Mouse (Mus musculus): ENCODE measurements around the gene Glrx. TPM values are rescaled to one million over a fixed set of nuclear protein-coding genes. Genes with fewer than 3 reads are reported as not detected.
A peak's percentile ranks its signal among the peaks of the same experiment; 100 is the strongest.
"Not testable (repeated sequence)": the region's sequence is repeated elsewhere in the genome, so short reads cannot be mapped to it uniquely, and the experiment has no call there.

The Glrx gene
- polyA plus RNA-seq, 1 experiment from 2014 or later = 36.5 TPM

DNA sequence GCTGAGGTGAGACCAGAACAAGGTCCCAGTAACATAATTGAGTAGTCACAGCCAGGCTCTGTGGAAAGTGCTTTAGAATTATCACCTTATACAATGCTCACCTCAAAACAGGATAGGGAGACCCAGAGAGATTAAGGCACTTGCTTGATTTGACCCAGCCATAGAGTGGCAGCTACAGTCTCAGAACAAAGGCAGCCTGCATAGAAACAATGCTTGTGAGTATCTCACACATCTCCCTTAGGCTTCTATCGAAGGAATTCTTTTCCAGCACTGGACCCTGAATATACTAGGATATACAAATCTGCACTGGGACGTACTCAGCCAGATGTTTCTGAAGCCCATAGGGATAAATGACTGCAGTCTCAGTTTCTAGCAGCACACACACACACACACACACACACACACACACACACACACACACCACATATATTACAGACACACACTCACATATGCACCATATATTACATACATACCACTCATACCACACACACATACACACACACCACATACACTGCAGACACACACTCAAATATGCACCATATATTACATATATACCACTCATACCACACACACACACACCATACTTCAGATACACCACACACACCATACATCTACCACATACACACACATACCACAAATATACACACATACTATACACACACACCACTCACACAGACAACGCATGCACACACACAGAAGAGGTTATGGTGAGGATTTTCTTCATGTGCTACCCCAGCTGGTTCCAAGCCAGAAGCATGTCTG is 20.5 kb upstream of the Glrx start:
- Histone ChIP-seq H3K4me2 (replicated peaks) (no peak overlapping the region), H3K36me3 (no peaks in the 10 kb centered on the region), H3K27ac (no peak overlapping the region), H3K4me1 (no peaks in the 10 kb centered on the region), H3K4me3 (no peak overlapping the region), H3K9ac (no peak overlapping the region), H3K9me3 (replicated peaks) (no peaks in the 10 kb centered on the region), H3K27me3 (no peaks in the 10 kb centered on the region)
- whole genome bisulfite sequencing = 76% methylated on average over 3 of the region's 3 CpGs
- peak; percentile 16; the same call in 1 of the 2 replicates for ATAC-seq (ENCODE audit: low FRiP score)

DNA sequence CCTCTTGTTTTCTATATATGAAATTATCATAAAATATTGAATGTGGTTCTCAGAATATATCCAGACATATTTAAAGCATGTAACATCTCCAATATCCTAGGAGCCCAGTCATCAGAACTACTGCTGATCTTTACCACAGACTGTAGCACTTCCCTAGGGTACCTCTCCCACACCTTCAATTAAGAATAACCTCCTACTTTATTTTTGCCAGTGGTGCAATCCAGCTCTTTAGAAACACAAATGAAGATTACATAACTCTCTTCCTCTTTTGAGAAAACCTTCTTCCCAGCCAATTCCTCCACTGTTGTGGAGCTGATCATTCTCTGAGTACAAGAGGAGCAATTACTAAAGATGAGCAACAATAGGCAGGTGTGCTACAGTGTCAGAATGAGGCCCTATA is 19.8 kb upstream of the Glrx start:
- no peak for ATAC-seq (ENCODE audit: low FRiP score)
- no peaks in the 10 kb centered on the region for H3K36me3 ChIP-seq
- no peaks in the 10 kb centered on the region for H3K4me1 ChIP-seq
- no peak overlapping the region for H3K27ac ChIP-seq
- no peaks in the 10 kb centered on the region for H3K27me3 ChIP-seq
- no peak overlapping the region for H3K4me3 ChIP-seq
- H3K9me3 ChIP-seq (replicated peaks) = no peaks in the 10 kb centered on the region
- H3K9ac ChIP-seq = no peak overlapping the region
- no peak overlapping the region for H3K4me2 ChIP-seq (replicated peaks)

DNA sequence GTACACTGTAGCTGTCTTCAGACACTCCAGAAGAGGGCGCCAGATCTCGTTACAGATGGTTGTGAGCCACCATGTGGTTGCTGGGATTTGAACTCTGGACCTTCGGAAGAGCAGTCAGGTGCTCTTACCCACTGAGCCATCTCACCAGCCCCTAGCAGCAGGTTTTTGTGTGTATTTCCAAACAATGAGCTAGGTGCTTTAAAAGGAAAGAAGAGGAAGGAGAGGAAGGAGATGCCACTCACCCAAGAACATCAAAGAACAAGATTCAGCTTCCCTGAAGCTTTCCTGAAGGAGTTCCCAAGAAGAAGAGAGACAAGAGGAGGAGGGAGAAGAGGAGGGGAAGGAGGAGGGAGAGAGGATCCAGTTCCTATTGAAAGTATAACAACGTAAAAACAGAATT is 17.3 kb upstream of the Glrx start:
- H3K4me2 ChIP-seq (replicated peaks); ATAC-seq (ENCODE audit: low FRiP score); H3K9me3 ChIP-seq (replicated peaks); H3K4me1 ChIP-seq; H3K27ac ChIP-seq; H3K27me3 ChIP-seq; H3K4me3 ChIP-seq; H3K9ac ChIP-seq; H3K36me3 ChIP-seq: not testable (repeated sequence)
- 90% methylated on average over 4 of the region's 4 CpGs for WGBS

DNA sequence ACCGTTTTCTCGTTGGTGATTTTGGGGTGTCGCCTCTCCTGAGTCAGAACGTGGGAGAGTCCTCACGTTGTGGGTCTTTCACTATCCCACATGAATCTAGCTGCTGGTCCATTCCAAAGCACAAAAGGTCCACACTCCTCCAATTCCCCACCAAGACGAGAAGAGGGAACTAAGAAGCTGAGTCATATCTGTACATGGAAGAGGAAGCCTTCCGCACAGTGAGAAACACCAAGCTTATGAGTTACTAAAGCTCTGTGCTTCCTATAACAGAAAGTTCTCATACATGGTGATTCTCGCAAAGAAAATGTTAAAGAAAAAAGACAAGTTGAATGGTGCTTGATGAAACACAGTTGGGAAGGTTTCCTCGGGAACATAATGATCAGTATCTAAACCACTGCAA is 16.5 kb upstream of the Glrx start:
- Histone ChIP-seq H3K27me3 (no peaks in the 10 kb centered on the region), H3K9ac (no peak overlapping the region), H3K4me3 (no peak overlapping the region), H3K27ac (no peak overlapping the region), H3K4me1 (no peaks in the 10 kb centered on the region), H3K4me2 (replicated peaks) (no peak overlapping the region), H3K36me3 (no peaks in the 10 kb centered on the region), H3K9me3 (replicated peaks) (no peaks in the 10 kb centered on the region)
- ATAC-seq (ENCODE audit: low FRiP score) = no peak
- WGBS = 91% methylated on average over 9 of the region's 9 CpGs

DNA sequence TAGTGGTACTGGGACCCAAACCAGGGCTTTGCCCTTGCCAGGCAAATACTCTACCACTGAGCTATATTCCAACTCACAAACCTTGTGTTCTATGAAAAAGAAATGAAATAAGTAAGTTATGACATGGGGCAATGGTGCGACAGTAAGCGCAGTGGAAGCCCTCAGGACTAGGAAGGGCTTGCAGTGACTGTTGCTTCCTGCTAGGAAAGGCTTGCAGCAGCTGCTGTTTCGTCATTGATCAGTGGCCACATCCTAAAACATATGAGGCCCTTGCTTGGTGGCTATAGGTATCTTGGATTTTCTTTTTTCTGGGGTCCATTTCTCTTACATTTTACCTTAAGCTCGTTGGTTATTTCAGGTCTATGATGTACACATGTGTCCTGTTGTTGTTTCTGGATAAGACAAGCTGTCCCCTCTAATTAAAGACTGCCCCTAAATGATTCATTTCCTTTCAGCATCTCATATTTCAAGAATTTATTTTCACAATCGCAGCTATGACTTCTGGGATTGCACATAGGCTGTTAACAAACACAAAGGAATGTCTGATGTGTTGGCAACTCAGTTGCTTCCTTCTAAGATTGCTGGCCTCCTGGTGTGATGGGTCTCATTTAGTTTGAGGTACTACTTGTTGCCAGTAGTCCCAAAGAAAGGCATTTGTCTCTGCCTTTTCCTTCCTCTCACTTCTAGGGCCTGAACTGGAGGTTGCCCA is 14.9 kb upstream of the Glrx start:
- H3K9me3 ChIP-seq (replicated peaks) = no peaks in the 10 kb centered on the region
- H3K9ac ChIP-seq = no peak overlapping the region
- H3K4me2 ChIP-seq (replicated peaks) = no peak overlapping the region
- H3K27me3 ChIP-seq = no peaks in the 10 kb centered on the region
- no peak for ATAC-seq (ENCODE audit: low FRiP score)
- no peak overlapping the region for H3K4me3 ChIP-seq
- WGBS = 86% methylated on average over 5 of the region's 5 CpGs
- H3K36me3 ChIP-seq = no peaks in the 10 kb centered on the region
- H3K27ac ChIP-seq = no peak overlapping the region
- no peaks in the 10 kb centered on the region for H3K4me1 ChIP-seq

DNA sequence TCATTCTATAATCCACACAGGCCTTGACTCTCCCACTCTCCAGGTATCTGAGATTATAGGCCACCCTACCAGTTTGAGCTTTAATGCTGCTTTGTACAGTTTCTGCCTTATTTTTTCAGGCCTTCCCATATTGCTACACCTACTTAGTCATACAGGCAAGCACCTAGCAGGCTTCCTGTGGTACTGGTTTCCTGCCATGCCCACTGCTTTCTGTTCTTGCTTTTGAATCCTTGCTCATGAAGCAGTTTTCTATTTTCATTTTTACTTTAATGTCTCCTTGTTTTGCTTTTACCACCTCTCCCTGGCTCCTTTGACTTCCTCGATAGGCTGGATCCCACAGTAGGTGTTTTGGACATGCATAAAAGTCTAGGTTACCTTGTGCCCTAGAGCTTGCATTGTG is 14.3 kb upstream of the Glrx start:
- Histone ChIP-seq H3K9ac (no peak overlapping the region), H3K36me3 (no peaks in the 10 kb centered on the region), H3K4me3 (no peak overlapping the region), H3K9me3 (replicated peaks) (no peaks in the 10 kb centered on the region), H3K4me2 (replicated peaks) (no peak overlapping the region), H3K27ac (no peak overlapping the region), H3K27me3 (no peaks in the 10 kb centered on the region), H3K4me1 (no peaks in the 10 kb centered on the region)
- no peak for ATAC-seq (ENCODE audit: low FRiP score)
- 94% methylated on average over 1 of the region's 1 CpGs for WGBS

DNA sequence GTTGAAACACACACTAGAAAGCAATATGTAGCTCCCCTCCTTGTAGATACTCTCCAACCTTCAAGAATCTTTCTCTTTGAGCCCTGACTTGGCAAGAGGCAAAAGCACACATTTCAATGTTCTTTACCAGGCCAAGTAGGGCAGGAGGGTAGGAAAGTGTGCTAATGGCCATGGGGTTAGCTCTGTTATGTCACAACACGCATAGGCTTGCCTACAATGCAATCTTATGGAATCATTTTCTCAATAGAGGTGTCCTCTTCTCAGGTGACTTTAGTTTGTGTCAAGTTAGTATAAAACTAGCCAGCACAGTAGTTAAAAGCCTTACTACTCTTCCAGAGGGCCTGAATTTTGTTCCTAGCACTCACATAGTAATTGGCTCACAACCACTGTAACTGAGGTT is 9.0 kb upstream of the Glrx start:
- no peaks in the 10 kb centered on the region for H3K27me3 ChIP-seq
- WGBS = 90% methylated on average over 1 of the region's 1 CpGs

DNA sequence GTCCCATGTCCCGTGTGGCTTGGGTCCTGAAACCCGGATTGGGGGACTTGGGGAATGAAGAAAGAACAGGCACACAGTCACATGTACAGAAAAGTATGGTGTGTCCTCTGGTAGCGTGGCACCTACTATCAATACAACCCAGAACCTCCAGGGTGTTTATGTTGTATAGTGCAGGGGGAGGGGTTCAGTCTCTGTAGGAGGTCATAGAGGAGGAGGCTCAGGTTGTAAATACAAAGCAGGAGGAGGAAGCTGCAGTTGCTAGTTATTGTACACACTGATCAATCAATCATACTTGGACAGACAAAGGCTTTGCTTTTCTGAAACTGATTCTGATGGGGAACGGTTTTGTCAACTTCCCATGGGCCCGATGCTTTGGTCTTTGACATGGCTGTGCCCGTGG is 8.0 kb upstream of the Glrx start:
- Histone ChIP-seq H3K36me3 (no peaks in the 10 kb centered on the region), H3K9ac (no peak overlapping the region), H3K4me1 (no peaks in the 10 kb centered on the region), H3K4me3 (no peak overlapping the region), H3K4me2 (replicated peaks) (no peak overlapping the region), H3K27me3 (no peaks in the 10 kb centered on the region), H3K9me3 (replicated peaks) (no peaks in the 10 kb centered on the region), H3K27ac (no peak overlapping the region)
- WGBS = 81% methylated on average over 6 of the region's 6 CpGs
- ATAC-seq (ENCODE audit: low FRiP score) = no peak

More for the DNA sequence above, 9.0 kb upstream of the Glrx start:
- H3K9me3 ChIP-seq (replicated peaks) = no peaks in the 10 kb centered on the region
- no peaks in the 10 kb centered on the region for H3K4me1 ChIP-seq
- no peak overlapping the region for H3K9ac ChIP-seq
- ATAC-seq (ENCODE audit: low FRiP score) = no peak
- H3K36me3 ChIP-seq = no peaks in the 10 kb centered on the region
- no peak overlapping the region for H3K27ac ChIP-seq
- H3K4me3 ChIP-seq = no peak overlapping the region
- no peak overlapping the region for H3K4me2 ChIP-seq (replicated peaks)

DNA sequence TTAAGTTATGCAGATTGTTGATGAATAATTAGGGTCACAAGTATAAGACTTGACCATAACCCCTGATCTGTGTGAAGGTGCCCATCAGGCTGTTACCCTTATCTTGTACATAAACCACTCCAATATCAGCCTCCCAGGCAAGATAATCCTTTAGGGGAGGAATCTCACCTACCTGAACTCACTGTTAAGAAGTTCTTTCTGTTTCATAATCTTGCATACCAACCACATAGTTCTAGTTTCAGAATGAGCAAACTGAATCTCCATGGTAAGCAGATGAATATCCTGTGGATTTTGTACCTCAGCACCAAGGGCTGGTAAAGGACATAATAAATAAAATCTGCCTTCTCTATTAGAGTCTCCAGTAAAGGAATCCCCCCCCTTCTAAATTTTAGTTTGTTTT is 7.0 kb upstream of the Glrx start:
- H3K9me3 ChIP-seq (replicated peaks) = no peaks in the 10 kb centered on the region
- no peaks in the 10 kb centered on the region for H3K36me3 ChIP-seq
- H3K27me3 ChIP-seq = no peaks in the 10 kb centered on the region
- no peak overlapping the region for H3K27ac ChIP-seq
- H3K9ac ChIP-seq = no peak overlapping the region
- no peak overlapping the region for H3K4me3 ChIP-seq
- H3K4me1 ChIP-seq = no peaks in the 10 kb centered on the region
- ATAC-seq (ENCODE audit: low FRiP score) = no peak
- no peak overlapping the region for H3K4me2 ChIP-seq (replicated peaks)

DNA sequence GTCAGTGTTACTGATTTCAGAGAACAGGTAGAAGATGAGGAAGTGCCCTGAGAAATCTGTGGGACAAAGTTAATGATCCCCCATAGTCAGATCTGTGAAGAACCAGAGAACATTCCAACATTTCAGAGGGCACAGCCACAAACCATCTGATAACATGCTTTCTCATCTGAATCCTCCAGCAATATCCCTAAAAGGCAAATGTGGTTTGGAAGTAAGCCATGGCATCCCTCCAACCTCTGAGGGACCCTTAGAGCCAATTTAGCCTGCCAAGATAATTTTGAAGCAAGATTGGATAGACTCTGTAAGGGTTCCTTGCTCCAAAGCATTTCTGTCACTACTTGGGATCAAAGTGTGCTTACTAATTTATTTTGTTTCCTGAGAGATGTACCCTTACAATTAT is 6.2 kb upstream of the Glrx start:
- no peaks in the 10 kb centered on the region for H3K36me3 ChIP-seq
- H3K4me3 ChIP-seq = no peak overlapping the region
- no peak overlapping the region for H3K9ac ChIP-seq
- no peaks in the 10 kb centered on the region for H3K9me3 ChIP-seq (replicated peaks)
- no peaks in the 10 kb centered on the region for H3K27me3 ChIP-seq
- no peak for ATAC-seq (ENCODE audit: low FRiP score)
- H3K27ac ChIP-seq = no peak overlapping the region
- no peaks in the 10 kb centered on the region for H3K4me1 ChIP-seq
- H3K4me2 ChIP-seq (replicated peaks) = no peak overlapping the region

DNA sequence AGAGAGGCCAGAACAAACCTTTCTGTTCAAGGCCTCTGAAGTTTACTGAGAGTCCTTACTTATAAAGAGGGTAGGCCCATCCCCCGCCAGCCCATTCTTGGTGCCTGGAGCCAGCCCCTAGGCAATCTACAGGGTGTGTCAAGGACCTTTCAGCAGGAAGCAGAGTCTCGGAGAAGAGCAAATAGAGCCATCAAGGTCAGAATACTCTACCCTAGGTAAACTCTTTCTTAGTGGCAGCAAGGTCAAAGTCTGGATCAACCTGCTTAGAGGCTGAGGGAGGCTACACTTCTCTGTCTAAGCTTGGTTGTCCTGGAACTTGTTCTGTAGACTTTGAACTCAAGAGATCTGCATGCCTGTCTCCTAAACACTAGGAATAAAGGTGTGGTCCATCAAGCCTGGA is 4.2 kb upstream of the Glrx start:
- peaks cover 8% of the 10 kb centered on the region for H3K4me1 ChIP-seq
- WGBS = 88% methylated on average over 2 of the region's 2 CpGs
- H3K36me3 ChIP-seq = no peaks in the 10 kb centered on the region
- no peak overlapping the region for H3K9ac ChIP-seq
- H3K4me2 ChIP-seq (replicated peaks) = no peak overlapping the region
- H3K27me3 ChIP-seq = no peaks in the 10 kb centered on the region
- no peaks in the 10 kb centered on the region for H3K9me3 ChIP-seq (replicated peaks)
- no peak overlapping the region for H3K27ac ChIP-seq
- no peak overlapping the region for H3K4me3 ChIP-seq
- ATAC-seq (ENCODE audit: low FRiP score) = no peak

DNA sequence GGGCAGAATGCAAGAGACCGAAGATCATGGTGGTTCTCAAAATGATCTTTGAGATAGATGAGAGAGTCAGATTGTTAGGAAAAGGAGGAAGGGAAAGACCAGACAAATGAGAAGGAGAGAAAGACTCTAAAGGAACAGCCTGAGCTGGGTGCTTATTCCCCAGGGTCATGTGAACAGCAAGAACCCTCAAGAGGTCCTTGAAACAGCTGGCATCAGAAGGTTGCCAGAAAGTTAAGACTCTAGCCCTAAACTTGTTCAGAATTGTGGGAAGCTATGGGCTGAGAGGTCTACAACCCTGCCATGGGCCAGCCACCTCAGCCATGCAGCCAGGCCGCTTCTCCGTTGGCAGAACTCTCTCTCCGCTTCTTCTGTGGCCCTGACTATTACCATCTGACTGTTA is 1.2 kb upstream of the Glrx start:
- H3K4me1 ChIP-seq = peaks cover 29% of the 10 kb centered on the region
- no peak overlapping the region for H3K27ac ChIP-seq
- ATAC-seq (ENCODE audit: low FRiP score) = no peak
- H3K36me3 ChIP-seq = no peaks in the 10 kb centered on the region
- no peak overlapping the region for H3K4me2 ChIP-seq (replicated peaks)
- H3K9me3 ChIP-seq (replicated peaks) = no peaks in the 10 kb centered on the region
- H3K4me3 ChIP-seq = no peak overlapping the region
- WGBS = 97% methylated on average over 4 of the region's 4 CpGs
- H3K9ac ChIP-seq = no peak overlapping the region
- no peaks in the 10 kb centered on the region for H3K27me3 ChIP-seq

DNA sequence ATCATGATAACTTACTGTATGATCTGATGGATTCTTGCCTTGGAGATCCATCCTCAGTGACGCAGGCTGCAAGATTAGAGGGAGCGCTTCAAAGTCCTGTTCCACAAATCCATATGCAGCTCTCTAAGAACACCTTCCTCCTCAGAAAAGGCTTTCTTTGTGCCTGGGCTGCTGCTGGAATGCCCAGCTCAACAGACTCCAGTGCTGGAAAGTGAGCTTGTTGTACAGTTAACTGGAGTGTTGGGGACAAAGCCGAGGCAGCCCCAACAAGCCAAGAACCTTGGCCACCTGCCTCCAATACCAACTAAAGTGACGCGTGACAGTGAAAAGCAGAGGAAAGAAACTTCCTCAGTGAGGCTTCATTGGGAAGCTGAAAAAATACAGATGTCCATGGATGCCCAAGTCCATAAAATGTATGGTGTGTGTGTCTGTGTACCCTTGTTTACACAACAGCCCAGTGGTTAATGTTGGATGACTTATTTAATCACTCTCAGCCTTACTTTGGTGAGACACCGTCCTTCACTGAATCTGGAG is 1.2 kb downstream of the Glrx start:
- Histone ChIP-seq H3K9me3 (replicated peaks) (no peaks in the 10 kb centered on the region), H3K27me3 (no peaks in the 10 kb centered on the region), H3K4me1 (peaks cover 29% of the 10 kb centered on the region), H3K27ac (peak overlapping the region; percentile 76; the same call in 1 of the 2 replicates), H3K4me2 (replicated peaks) (peak overlapping the region; percentile 73), H3K4me3 (peak overlapping the region; percentile 50), H3K36me3 (no peaks in the 10 kb centered on the region), H3K9ac (peak overlapping the region; percentile 57)
- 55% methylated on average over 6 of the region's 6 CpGs for WGBS
- 0 out of 2 replicates have a peak, but pooled peaks have one; percentile 11 for ATAC-seq (ENCODE audit: low FRiP score)
